ENCODE assay signal across 12 mouse cellular contexts in the genomic region with DNA sequence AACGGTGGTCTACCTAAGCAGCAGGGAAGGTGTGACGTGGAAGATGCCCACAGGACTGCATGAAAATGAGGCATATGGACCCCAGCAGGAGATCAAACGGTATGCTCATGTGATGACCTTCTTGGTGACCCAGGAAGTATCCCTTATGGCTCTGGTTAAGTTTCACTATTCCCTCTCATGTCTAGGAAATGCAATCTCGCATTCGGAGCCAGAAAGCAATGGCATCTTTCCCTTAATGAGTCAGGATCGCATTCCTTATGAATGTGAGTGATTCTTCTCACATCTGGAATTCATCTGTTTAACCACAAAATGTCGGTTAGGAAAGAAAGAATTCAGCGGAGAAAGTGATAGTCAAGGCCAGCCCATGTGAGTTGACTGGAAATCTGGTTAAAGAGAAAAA.
DNase-seq lines count a peak whose midpoint lies in the region; ATAC-seq and TF ChIP-seq lines count a peak whose summit lies in the region.
"Had no signal": no experiment of that assay in that cellular context is flagged by ENCODE, and none has a peak within 500 bp of the region (broad histone marks: within the 10 kb centered on the region; RNA-seq: fewer than 3 reads in every experiment).

No protein-coding gene starts in this region.

- H3K4me3 ChIP-seq in heart, adult 2 months: no peak overlapping the region
- no peak overlapping the region for H3K4me3 ChIP-seq in embryonic fibroblast, embryonic 13.5 days (ENCODE audit: insufficient read depth, low read length)
- H3K4me3 ChIP-seq in limb, embryonic 10.5 days: no peak overlapping the region
- H3K4me3 ChIP-seq in hindbrain, embryonic 14.5 days (replicated peaks; ENCODE audit: low read length): no peak overlapping the region
- H3K4me3 ChIP-seq: liver, embryonic 15.5 days had no signal

- H3K4me1 ChIP-seq in heart, adult 2 months (ENCODE audit: control insufficient read depth, insufficient read depth, low read length): no peaks in the 10 kb centered on the region
- H3K4me1 ChIP-seq in embryonic fibroblast, embryonic 13.5 days (ENCODE audit: control insufficient read depth, insufficient read depth, low read length): peaks cover 14% of the 10 kb centered on the region
- H3K4me1 ChIP-seq in limb, embryonic 10.5 days: peaks cover 34% of the 10 kb centered on the region
- peaks cover 6% of the 10 kb centered on the region; the same call in 1 of the 2 replicates for H3K4me1 ChIP-seq in hindbrain, embryonic 14.5 days (replicated peaks; ENCODE audit: control insufficient read depth, insufficient read depth, low read length)
- H3K4me1 ChIP-seq: liver, embryonic 15.5 days had no signal

- no peaks in the 10 kb centered on the region for H3K36me3 ChIP-seq in heart, adult 2 months (ENCODE audit: control insufficient read depth, insufficient read depth, low read length)
- H3K36me3 ChIP-seq in limb, embryonic 10.5 days: no peaks in the 10 kb centered on the region
- no peaks in the 10 kb centered on the region for H3K36me3 ChIP-seq in hindbrain, embryonic 14.5 days (replicated peaks; ENCODE audit: control insufficient read depth, insufficient read depth)
- H3K36me3 ChIP-seq: liver, embryonic 15.5 days had no signal

- no peaks in the 10 kb centered on the region for H3K27me3 ChIP-seq in heart, adult 2 months (ENCODE audit: control insufficient read depth, insufficient read depth, low read length)
- no peaks in the 10 kb centered on the region for H3K27me3 ChIP-seq in limb, embryonic 10.5 days (ENCODE audit: low read depth, poor library complexity, severe bottlenecking)
- H3K27me3 ChIP-seq in hindbrain, embryonic 14.5 days (ENCODE audit: control insufficient read depth, insufficient read depth, low read length): no peaks in the 10 kb centered on the region
- H3K27me3 ChIP-seq: liver, embryonic 15.5 days had no signal

- TF ChIP-seq POLR2A in heart, adult 2 months (IDR thresholded peaks at IDR 0.05; ENCODE audit: insufficient read depth, low read depth, low read length): no peak
- TF ChIP-seq POLR2A in embryonic fibroblast, embryonic 13.5 days (IDR thresholded peaks at IDR 0.05; ENCODE audit: low read depth, low read length): no peak

- H3K27ac ChIP-seq in heart, adult 2 months: no peak overlapping the region
- peak overlapping the region; percentile 99 for H3K27ac ChIP-seq in embryonic fibroblast, embryonic 13.5 days (ENCODE audit: insufficient read depth, low read length)
- peak overlapping the region; percentile 68 for H3K27ac ChIP-seq in limb, embryonic 10.5 days
- H3K27ac ChIP-seq in hindbrain, embryonic 14.5 days: no peak overlapping the region
- H3K27ac ChIP-seq: liver, embryonic 15.5 days had no signal

- DNase-seq in heart, adult 11 months: peak; percentile 86
- DNase-seq in heart, adult 2 months: no peak
- DNase-seq in Muller cell, postnatal 12 days (ENCODE audit: inconsistent ontology term): peak; percentile 47
- DNase-seq in limb, embryonic 10.5 days (ENCODE audit: low spot score): no peak
- no peak for DNase-seq in yolk sac, embryonic 10.5 days (ENCODE audit: low spot score)
- DNase-seq in hindbrain, embryonic 14.5 days (ENCODE audit: low spot score): no peak
- DNase-seq: adrenal gland, adult 8-10 months; kidney, postnatal 25 days; right cerebral cortex, postnatal 4 days had no signal

- no peak for ATAC-seq in megakaryocyte progenitor cell, adult 5-6 weeks (replicated peaks; ENCODE audit: poor library complexity)
- ATAC-seq in hindbrain, embryonic 14.5 days (ENCODE audit: low FRiP score): no peak

- H3K79me2 ChIP-seq in heart, adult 2 months (replicated peaks; ENCODE audit: control insufficient read depth, insufficient read depth, low read length): no peaks in the 10 kb centered on the region

- no peak for TF ChIP-seq EP300 in heart, adult 2 months (IDR thresholded peaks at IDR 0.05; ENCODE audit: insufficient read depth, low read depth, low read length)

- no peak overlapping the region for H3K4me2 ChIP-seq in hindbrain, embryonic 14.5 days (replicated peaks)
- H3K4me2 ChIP-seq: liver, embryonic 15.5 days had no signal

- no peaks in the 10 kb centered on the region for H3K9me3 ChIP-seq in limb, embryonic 10.5 days (replicated peaks)
- H3K9me3 ChIP-seq in hindbrain, embryonic 14.5 days (ENCODE audit: control insufficient read depth, low read length): no peaks in the 10 kb centered on the region
- H3K9me3 ChIP-seq: liver, embryonic 15.5 days had no signal

- 67% methylated on average over 8 of the region's 8 CpGs for WGBS in heart, adult 2 months
- 36% methylated on average over 8 of the region's 8 CpGs for WGBS in limb, embryonic 10.5 days
- WGBS in hindbrain, embryonic 14.5 days: 86% methylated on average over 8 of the region's 8 CpGs

- H3K9ac ChIP-seq in heart, adult 2 months (ENCODE audit: low read depth, low read length): no peak overlapping the region
- H3K9ac ChIP-seq in hindbrain, embryonic 14.5 days: no peak overlapping the region
- H3K9ac ChIP-seq: liver, embryonic 15.5 days had no signal

- intact Hi-C loops in heart, adult 2 months (cut with DNase I): no loop called here

- no peak for TF ChIP-seq CTCF in heart, adult 2 months (IDR thresholded peaks at IDR 0.05)
- no peak for TF ChIP-seq CTCF in embryonic fibroblast, embryonic 13.5 days (IDR thresholded peaks at IDR 0.05; ENCODE audit: borderline replicate concordance, insufficient read depth, low read length)

Comparison
In these comparisons a context has a peak if more than half of its experiments do, and no peak if none do; other contexts are left out.
1. DNase-seq: peak in heart, adult 11 months (single experiment) and Muller cell, postnatal 12 days (single experiment); none in heart, adult 2 months (0 of 2), limb, embryonic 10.5 days (single experiment), yolk sac, embryonic 10.5 days (single experiment) and hindbrain, embryonic 14.5 days (single experiment).
2. H3K27ac ChIP-seq: peak in embryonic fibroblast, embryonic 13.5 days (single experiment) and limb, embryonic 10.5 days (single experiment); none in heart, adult 2 months (single experiment) and hindbrain, embryonic 14.5 days (single experiment).